Mouse (Mus musculus) layer of hippocampus, adult 18-20 months (tissue): ENCODE data around the gene Megf8. TPM values are rescaled to one million over a fixed set of nuclear protein-coding genes. Genes with fewer than 3 reads are reported as not detected.
"Not testable (repeated sequence)": the region's sequence is repeated elsewhere in the genome, so short reads cannot be mapped to it uniquely, and the experiment has no call there.

ENCODE experiments used
- DNase-seq, 2 experiments: peaks; one replicate each; pipeline ENCODE4 v3.0.0; 2022; ENCODE audit warnings: low spot score in 2 of 2
- total RNA-seq, 2 experiments: library from RNA; stranded (reverse); gene quantifications; 2 replicates each; pipeline ENCODE4 v1.2.3; 2021

Gene Megf8
- total RNA-seq, 2 experiments from 2014 or later, result 99.1 to 99.9 TPM

GRCm38 (mm10) chr7:25296945-25297453, 20.0 kb upstream of the Megf8 start:
- no peak for DNase-seq

- peak; percentile 62 to 79 for DNase-seq
Observed at GRCm38 (mm10) chr7:25297454-25298325, 19.3 kb upstream of the Megf8 start, which contains the start of gene Pafah1b3. Pafah1b3 (minus strand) TSS chr7:25297986.

- DNase-seq, result no peak
Observed at GRCm38 (mm10) chr7:25301063-25301462, 15.9 kb upstream of the Megf8 start, which contains the start of gene Prr19. Prr19 (plus strand) TSS chr7:25301411.

- DNase-seq, result no peak
Observed at GRCm38 (mm10) chr7:25303003-25303684, 13.8 kb upstream of the Megf8 start.

- no peak for DNase-seq
Observed at GRCm38 (mm10) chr7:25303685-25304006, 13.3 kb upstream of the Megf8 start.

GRCm38 (mm10) chr7:25305481-25305880, 11.5 kb upstream of the Megf8 start:
- no peak for DNase-seq

- no peak for DNase-seq
Observed at GRCm38 (mm10) chr7:25305956-25306613, 10.9 kb upstream of the Megf8 start, which contains the start of gene Tmem145. Tmem145 (plus strand) TSS chr7:25306106.

- no peak for DNase-seq
Observed at GRCm38 (mm10) chr7:25306614-25306996, 10.4 kb upstream of the Megf8 start.

GRCm38 (mm10) chr7:25308702-25309318, 8.2 kb upstream of the Megf8 start:
- DNase-seq, result no peak

- DNase-seq, result no peak
Observed at GRCm38 (mm10) chr7:25309425-25309824, 7.5 kb upstream of the Megf8 start.

GRCm38 (mm10) chr7:25311193-25311592, 5.8 kb upstream of the Megf8 start:
- DNase-seq, result no peak

- no peak for DNase-seq
Observed at GRCm38 (mm10) chr7:25313325-25313724, 3.6 kb upstream of the Megf8 start.

GRCm38 (mm10) chr7:25314606-25315305, 2.2 kb upstream of the Megf8 start:
- no peak for DNase-seq

- DNase-seq, result no peak
Observed at GRCm38 (mm10) chr7:25315306-25316041, 1.5 kb upstream of the Megf8 start.

GRCm38 (mm10) chr7:25317446-25317999, 559 bp downstream of the Megf8 start:
- DNase-seq, result no peak

- no peak for DNase-seq
Observed at GRCm38 (mm10) chr7:25322058-25322484, 5.1 kb downstream of the Megf8 start.

GRCm38 (mm10) chr7:25323219-25323618, 6.3 kb downstream of the Megf8 start:
- DNase-seq, result no peak

GRCm38 (mm10) chr7:25325431-25325830, 8.5 kb downstream of the Megf8 start:
- not testable (repeated sequence) for DNase-seq

- no peak for DNase-seq
Observed at GRCm38 (mm10) chr7:25326233-25326632, 9.3 kb downstream of the Megf8 start.
